Mouse (Mus musculus) c-Kit-positive CD71-negative TER-119-negative erythroid progenitor cells, embryonic 14.5 days (primary cell): Measurements from ENCODE around the gene Nexn.
"Not testable (repeated sequence)": the region's sequence is repeated elsewhere in the genome, so short reads cannot be mapped to it uniquely, and the experiment has no call there.

ENCODE experiments used
- DNase-seq: peaks from one replicate; pipeline ENCODE4 v3.0.0-alpha.2; 2013; ENCODE audit warnings: low read depth

Gene Nexn

DNA sequence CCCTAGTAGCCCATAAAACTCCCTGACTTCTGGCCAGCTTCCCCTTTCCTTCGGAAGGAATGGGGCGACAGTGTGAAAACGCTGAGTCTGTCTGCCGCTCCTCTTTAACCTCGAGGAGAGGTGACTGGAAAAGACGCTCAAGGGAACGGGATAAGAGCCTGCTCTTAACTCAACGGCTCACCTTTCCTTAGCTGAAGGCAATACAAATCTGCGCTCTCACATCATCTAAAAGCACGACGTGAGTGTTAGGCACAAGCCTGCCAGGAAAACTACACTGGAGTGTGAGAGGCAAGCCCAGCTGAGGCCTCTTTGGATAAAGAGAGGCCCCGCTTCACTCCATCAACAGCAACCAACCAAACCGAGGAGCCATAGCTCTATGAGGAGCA lies at the start of gene Nexn:
Nexn (minus strand) TSS at position 315 of the 386 bp plus-strand sequence.
- DNase-seq: no peak

DNA sequence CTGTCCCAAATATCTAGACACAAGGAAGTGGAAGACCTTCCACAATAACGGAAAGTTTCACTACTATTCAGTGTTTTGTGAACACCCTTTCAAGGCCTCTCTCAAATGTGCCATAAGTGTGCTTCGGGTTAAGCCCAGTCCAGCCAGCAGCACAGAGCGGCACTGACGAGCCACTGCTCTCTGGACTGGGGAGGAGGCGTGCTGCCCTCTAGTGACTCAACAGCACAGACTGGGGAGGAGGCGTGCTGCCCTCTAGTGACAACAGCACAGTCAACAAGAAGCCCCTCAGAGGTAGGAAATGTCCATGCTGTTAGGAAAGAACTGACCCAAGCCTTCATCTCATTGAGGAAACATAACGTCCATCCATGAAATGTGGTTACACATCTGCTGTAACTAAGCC lies 49.5 kb upstream of the Nexn start:
- peak; percentile 69 for DNase-seq

DNA sequence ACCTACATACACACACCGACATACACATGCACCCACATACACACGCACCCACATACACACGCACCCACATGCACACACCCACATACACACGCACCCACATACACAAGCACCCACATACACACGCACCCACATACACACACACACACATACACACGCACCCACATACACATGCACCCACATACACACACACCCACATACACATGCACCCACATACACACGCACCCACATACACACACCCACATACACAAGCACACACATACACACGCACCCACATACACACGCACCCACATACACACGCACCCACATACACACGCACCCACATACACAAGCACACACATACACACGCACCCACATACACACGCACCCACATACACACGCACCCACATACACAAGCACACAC lies 48.5 kb upstream of the Nexn start:
- DNase-seq: not testable (repeated sequence)

DNA sequence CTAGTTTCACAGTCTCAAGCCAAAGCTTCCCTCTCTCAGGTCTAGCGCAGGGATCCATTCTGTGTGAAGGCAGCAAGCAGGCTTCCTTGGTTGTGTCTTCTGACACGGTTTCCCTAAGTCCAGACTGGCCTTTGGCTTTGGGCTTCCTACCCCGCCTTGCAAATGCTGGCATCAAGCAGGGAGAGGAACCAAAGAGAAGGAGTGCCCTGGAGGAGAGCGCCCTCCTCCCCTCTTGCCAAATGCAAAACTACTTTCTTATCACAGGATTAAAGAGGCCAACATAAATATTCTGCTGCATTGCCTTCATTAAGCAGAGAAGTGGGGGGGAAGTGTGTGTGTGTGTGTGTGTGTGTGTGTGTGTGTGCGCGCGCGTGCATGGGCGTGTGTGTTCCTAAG lies 43.1 kb upstream of the Nexn start:
- no peak for DNase-seq

DNA sequence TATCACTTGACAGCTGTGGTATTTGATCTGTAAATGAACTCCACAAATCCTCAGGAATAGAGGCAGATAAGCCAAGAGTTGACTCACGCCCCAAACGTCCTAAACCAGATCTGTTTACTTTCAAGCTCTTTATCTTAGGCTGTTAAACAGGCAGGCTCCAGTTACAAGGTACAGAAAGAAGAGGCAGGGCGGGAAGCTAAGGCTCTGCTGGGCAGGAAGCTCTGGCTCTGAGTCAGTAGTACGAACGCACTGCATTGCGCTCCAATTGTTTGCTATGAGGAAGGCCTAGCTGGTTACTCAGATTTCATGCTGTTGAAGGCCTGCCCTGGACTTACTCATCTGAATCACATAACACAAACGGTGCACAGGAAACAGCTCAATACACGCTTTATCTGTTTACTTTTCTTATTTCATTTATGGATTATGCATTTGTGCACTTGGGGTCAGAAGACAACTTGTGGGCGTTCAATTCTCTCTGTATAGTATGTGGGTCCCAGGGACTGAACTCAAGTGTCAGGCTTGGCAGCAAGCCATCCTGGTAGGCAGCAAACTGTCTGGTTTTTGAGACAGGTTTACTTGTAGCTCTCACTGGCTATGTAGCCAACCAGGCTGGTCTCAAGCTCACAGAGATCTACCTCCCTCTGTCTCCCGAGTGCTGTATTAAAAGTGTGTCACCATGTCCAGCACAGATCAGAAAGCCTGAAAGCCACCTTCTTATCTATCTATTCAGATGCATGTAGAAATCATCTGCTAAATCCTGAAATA lies 42.5 kb upstream of the Nexn start:
- no peak for DNase-seq

DNA sequence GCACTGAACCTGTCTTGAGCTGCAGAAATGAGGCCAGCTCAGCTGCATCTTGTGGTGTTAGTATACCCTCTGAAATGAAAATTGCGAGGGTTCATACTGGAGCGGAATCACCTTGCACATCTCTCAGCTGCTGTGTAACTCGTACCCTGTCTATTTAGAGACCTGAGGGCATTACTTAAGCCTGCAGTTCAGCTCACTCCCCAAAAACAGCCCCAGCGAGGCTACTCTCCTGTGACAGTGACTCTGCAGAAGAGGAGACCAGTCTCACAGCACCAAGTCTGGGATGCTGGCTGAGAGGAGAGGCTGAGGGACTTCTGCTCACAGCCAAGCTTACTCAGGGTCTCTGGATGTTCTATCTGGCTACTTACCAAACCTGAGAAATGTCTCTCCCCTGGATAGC lies 39.8 kb upstream of the Nexn start:
- DNase-seq: no peak

DNA sequence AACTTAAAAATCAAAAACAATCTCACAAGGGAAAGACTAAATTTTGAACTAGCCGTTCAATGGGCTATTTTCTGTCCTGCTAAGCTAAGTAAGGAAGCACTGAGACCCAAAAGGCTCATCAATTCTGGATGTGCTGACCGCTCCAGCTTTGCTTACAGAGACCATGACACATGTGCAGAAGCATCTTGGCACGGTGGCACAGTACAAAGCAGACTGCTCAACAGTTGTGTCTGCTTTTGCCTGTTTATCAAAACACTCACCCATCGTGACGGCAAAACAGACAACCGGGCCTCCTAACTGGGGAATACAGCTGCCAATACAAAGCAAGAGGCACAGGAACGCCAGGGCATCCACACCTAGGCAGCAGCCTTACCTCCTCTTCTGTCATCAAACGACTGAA lies 38.9 kb upstream of the Nexn start:
- DNase-seq: no peak

DNA sequence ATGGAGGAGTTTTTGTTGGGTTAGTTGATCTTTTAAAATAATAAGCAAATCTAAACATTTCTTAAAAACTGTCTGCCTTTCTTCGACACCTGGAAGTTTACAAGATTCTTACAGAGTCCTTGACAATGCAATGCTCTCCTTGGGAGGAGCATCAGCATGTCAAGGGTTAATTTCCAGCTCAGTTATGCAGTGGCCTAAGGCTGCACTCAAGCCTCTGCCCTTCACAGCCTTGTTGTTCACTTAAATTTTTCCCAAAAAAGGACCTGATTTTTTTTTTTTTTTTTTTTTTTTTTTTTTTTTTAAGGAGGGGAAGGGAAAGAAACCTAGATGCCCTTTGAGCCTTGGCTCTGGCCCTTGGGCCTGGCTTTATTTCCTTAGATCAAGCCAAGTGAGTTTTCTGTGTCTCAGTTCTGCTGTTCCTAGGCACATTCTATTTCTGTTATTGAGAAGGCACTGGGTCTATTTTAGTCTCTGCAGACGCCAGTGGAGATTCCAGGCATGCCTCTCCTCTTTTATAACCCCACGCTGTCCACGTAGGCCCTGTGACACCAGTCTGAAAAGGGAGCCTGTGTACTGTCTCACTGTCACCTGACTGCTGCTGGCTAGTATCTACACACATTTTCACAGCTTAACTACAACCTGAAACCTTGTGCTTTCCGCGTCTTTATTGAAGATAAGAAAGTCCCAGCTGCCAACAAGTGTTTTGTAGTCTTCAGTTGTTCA lies 38.1 kb upstream of the Nexn start:
- DNase-seq: no peak

DNA sequence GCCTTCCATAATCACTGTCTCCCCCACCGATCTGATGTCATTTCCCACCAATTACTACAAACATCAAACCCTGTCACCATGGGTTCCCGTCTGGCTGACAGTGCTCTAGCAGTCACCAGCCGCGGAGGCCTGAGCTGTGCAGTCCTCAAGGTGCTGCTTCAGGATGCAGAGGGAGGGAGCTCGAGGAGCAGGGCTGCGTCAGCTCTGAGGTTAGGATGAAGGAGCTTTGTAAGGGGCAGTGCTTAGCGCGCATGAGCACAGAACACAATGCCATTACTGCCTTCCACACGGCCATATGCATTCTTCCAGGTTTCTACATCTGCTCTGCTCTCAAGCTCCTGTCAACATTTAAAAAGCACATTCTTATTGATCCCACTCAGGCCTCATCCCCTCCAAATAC lies 36.8 kb upstream of the Nexn start:
- no peak for DNase-seq

DNA sequence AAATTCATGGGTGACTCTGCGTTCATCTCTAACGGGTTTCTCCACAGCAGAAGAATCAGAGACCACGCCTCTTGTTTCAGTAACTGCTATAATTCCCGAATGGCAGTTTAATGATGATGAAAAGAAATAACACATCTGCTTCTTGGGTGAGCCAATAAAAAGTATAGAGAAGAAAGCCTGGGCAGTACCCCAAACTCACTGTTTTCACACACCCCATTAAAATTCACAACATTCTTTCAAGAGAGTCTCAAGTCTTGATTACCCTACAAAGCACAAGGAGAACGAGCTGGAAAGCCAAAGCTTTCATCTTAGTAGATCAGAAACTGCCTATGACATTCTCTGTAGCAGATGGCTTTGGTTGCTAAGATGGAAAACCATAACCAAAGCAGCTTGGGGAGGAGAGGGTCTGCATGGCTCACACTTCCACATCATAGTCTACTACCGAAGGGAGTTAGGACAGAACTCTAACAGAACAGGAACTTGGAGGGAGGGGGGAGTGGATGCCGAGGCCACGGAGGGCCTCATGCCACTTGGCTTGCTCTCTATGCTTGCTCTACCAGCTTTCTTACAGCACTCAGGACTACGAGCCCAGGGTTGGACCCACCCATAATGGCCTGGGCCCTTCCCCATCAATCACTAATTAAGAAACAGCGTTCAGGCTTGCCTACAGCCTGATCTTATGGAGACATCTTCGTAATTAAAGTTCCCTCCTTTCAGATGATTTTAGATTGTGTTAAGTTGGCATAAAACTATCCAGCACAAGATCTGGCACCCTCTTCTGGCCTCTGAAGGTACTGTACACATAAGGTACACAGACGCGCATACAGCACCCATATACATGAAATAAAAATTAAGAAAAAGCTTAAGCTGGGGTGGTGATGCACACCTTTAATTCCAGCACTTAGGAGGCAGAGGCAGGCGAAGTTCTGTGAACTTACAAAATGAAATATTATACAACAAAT lies 34.5 kb upstream of the Nexn start:
- DNase-seq: no peak

DNA sequence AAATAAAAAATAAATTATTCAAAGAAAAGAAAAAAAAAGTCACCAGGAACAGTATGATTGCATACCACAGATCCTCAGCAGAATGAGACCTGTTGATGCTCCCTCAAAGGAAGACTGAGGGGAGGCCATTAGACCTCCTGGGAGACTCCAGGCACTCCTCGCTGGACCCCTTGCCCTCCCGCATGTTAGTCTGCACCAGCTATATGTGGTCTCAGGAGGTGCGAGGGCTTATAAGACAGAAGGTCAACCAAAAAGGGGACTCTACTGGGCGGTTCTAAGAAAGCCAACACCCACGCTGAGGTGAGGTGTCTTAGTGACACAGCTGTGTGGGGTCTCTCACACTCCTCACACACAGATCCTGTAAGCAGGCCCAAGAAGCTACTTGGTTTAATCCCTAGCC lies 29.7 kb upstream of the Nexn start:
- DNase-seq: no peak

DNA sequence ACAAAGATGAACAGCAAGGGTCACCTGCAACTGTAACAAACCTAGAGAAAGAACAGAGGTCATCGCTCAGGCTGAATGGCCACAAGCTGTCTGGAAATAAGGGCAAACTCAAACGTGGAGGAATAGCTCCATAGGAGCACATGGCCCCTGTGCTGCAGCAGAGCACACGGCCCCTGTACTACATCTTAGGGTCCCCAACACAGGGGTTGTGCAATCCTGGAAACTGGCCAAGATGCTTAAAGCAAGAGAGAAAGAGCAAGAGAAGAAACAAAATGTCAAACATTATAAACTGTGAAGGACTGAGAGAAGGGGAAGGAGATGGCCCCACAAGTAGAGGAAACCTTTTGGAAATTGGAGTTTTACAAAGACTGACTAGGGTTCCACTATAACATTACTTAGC lies 28.2 kb upstream of the Nexn start:
- no peak for DNase-seq

DNA sequence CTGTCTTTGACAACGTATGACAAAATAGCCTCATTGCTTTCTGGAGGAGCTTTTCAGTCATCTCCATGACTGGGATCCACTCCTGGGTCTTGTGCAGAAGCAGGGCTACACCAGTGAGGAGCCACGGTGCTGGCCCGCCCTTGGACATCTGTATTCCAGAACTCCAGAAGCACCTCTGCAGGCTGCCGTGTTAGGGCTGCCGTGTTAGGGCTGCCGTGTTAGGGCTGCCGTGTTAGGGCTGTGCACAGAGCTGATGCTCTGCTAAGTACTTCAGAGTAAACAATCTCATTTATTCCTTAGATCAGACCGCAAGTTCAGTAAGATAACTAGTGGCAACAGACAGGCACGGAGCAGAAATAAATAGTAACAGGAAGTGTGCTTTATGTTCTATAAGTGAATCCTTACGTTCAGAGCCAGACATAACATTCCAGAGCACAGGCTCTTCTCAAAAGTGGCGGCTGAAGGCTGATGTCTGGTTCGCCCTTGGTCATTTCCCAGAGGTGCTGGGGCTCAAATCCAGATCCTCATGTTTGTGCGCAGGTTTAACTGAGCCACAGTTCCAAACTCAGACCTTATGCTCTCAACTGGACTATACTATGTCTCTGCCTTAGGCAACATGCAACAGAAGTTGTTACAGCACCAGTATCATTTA lies 27.5 kb upstream of the Nexn start:
- DNase-seq: no peak

DNA sequence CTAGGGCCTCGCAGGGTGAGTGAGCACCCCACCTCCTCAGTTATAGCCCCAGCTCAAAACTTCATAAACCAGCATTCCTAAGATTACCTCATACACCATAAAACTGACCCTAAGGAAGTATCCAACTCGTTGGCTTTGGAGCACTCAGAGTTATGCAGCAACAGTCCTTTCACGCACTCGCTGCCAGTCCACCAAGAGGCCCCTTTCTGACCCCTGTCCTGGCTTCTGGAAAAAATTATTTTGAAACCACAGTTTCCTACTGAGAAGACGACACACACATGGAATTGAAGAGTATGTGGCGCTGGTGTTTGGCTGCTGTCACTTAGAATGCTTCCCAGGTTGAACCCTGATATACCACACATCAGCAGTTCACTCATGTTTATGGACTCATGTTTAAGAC lies 25.7 kb upstream of the Nexn start:
- no peak for DNase-seq

DNA sequence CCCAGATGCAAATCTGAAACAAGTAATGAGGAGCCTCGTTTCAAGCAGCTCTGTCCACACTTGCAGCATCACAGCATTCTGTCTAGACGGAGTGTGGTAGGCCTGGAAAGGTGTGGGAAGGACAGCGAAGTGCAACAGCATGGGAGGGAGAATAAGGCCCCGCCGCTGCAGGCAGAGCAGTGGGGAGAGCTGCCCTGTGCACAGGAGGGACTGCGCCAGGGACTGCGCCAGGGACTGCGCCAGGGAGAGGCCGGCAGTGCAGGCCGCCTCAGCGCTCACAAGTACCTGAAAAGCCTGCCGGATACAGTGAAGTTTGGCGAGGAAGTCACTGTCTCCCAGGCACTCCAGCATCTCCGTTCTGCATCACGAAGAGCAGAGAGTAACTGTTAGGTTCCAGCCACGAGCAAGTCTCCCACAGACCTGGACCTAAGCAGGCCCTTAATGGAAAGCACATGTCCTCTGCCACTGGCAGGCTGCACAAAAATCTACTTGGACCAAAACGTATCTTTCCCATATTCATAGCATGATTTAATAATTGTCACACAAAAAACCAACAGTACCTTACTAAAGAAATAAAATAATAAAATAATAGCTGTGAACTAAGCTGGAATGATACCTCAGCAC lies 24.1 kb upstream of the Nexn start:
- no peak for DNase-seq

DNA sequence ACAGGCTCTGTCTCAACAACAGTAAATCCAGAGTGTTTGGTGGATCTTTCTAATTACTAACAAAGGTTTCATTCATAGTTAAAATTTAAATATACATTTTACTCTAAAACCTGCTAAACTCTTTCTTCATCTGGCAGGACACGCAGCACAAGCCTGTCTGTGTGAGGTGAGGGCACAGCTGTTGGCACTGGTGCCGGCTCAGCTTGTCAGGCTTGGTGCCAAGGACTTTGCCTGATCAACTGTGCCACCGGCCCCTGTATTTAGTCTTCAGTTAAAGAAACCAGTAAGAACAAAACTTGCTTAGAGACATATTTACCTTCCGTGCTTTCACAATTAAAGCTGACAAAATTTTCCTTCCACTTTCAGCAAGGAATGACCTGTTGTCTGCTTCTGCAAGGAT lies 22.6 kb upstream of the Nexn start:
- DNase-seq: no peak

DNA sequence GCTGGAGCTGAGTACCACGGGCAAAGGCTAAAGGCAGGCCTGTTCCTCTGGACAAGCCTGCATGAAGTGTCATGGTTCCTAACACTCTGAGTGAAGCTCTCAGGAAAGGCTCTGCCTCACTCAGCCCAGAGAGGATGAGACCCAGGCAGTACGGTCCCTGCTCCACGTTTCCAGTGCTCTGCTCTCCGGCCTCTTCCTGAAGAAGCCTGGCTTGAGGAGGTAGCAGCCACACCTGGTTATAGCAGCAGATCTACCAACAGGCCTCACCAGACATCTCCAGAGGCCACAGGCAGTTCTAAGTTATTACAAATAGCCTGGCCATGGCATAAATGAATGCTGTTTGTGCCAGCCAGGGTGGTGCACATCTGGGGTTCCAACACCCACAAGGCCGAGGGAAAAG lies 22.1 kb upstream of the Nexn start:
- DNase-seq: no peak

DNA sequence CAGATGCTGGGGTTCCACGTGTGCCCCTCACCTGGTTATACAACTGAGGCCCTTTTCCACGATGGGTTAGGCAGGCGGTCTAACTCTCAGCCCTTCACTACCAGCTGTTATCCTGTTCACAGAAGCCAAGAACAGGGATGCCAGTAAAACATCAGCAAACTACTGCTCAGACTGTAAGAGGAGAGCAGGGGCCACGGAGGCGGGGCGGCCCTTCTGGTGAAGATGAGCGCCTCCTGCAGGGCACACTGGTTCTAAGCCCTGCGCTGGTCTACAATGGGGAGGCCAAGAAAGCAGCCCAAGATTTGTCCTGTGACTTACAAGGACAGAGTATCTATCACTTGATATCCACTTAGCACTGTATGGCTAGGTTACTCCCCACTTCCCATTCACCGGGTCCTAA lies 21.7 kb upstream of the Nexn start:
- no peak for DNase-seq

DNA sequence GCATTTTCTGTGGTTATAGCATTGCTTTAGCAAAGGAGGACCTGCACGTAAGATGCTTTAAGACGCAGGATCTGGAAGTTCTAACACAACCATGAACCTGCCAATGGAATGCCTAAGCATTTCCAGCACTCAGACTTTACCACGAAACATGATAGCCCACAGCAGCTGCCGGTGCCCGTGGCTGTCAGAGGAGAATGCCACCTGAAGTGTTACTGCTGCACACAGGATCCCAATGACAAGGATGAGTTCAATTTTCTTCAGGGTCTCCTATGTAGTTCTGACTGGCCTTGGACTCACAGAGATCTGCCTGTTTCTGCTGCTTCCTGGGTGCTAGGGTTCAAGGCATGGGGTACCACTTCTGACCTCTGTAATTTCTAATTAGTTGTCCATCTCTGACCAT lies 18.6 kb upstream of the Nexn start:
- DNase-seq: no peak

DNA sequence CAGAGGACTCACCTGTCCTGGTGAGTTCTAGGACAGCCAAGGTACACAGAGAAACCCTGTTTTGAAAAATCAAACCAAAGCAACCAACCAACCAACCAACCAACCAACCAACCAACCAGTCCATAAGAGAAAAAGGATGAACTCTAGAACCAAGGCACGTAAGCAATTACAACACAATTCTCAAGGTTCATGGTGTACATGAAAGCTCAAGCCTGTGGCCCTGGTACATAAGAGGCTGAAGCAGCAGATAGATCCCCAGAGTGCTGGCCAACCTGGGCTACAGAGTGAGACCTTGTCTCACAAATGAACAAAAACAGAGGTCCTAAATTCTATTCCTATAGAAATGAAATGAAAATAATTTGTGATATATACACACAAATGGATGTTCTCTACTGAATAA lies 18.2 kb upstream of the Nexn start:
- DNase-seq: no peak

DNA sequence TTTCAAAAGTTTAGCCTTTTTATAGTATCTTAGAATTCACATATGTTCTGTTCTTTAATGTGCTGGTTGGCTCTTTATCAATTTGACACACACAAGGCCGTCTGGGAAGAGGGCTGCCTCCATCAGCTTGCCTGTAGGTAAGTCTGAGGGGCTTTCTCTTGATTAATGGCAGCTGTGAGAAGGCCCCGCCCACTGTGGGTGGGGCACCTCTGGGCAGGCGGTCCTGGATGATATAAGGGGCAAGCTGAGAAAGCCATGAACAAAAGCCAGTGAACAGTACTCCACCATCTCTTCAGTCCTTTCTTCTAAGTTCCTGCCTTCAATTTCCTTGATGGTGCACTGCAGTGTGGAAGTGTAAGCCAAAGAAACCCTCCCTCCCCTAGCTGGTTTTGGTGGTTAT lies 16.0 kb upstream of the Nexn start:
- no peak for DNase-seq

DNA sequence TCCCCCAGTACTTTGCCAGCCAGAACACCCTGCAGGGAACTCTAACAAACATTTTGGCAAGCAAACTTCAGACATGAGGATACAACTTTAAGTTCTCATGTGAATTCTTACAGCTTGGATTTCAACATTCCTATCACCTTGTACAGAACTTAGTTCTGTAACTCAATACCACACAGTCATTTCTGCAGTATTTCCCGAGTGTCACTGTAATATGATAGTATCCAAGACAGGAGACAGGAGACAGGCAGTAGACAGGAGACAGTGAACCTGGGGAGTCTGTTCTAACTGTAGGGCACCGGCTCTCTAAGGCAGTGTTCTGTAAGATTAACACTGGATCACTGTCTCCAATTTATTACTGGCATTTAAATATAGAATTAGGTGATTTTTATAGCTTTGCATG lies 12.3 kb upstream of the Nexn start:
- no peak for DNase-seq
